Mouse (Mus musculus) lung, adult 2 months (tissue): ENCODE measurements at regions not wholly inside any gene's neighbourhood (a gene's known extent, or its start where the extent isn't known, plus 50 kb on each side); places are given as distances from the start of the nearest gene placed in this dataset.

Experiments
- CTCF ChIP-seq: fragments of 200-500 bp; IDR thresholded peaks from 2 replicates; pipeline ENCODE4 v1.5.1; 2011; ENCODE audit warnings: mild to moderate bottlenecking, low read length, control low read depth; ENCODE audit not compliant: insufficient read depth
- POLR2A ChIP-seq: fragments of 200-500 bp; IDR thresholded peaks from 2 replicates; pipeline ENCODE4 v1.6.1; 2011; ENCODE audit warnings: low read depth, mild to moderate bottlenecking, control low read depth, low read length, borderline replicate concordance; ENCODE audit errors: extremely low read depth

DNA sequence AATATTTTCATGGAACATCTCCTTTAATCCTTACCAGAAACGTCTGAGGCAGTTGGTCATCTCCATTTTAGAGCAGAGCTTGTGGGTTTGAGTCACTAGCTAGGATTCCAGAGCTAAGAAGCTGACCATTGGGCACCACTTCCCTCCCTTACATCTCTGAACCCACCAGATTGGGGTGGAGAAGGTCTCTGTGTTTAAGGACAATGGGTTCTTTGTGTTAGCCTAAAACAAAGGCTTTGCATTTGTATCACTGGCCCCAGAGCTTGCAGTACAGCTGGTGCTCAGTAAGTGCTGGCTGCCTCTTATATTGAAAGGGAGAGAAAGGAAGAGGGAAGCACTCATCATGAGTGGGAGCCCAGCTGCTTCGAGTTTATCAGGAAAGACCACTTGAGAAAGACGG lies 401.9 kb upstream of the Slc30a5 start:
- no peak for TF ChIP-seq CTCF
- TF ChIP-seq POLR2A = no peak
